Mouse (Mus musculus) erythroblast, embryonic 14.5 days (primary cell): Measurements from ENCODE around the gene Phf24.

Experiments
- GATA1 ChIP-seq: IDR thresholded peaks from 2 replicates; pipeline ENCODE4 v1.6.1; 2012; ENCODE audit warnings: low read length, inconsistent platforms, mixed read lengths
- TAL1 ChIP-seq: IDR thresholded peaks from 3 replicates; pipeline ENCODE4 v1.6.1; 2012; ENCODE audit warnings: low read length, inconsistent platforms, mixed read lengths

- TF ChIP-seq TAL1, result no peak
- no peak for TF ChIP-seq GATA1
Observed at GRCm38 (mm10) chr4:42916617-42917401, at the start of gene Phf24.
